Mouse (Mus musculus) myocyte (in vitro differentiated cells): ENCODE measurements at regions not wholly inside any gene's neighbourhood (a gene's known extent, or its start where the extent isn't known, plus 50 kb on each side); places are given as distances from the start of the nearest gene placed in this dataset.

Experiments
- CEBPB ChIP-seq: IDR thresholded peaks from 2 replicates; pipeline ENCODE4 v1.6.1; 2011; ENCODE audit warnings: mild to moderate bottlenecking, moderate library complexity; ENCODE audit not compliant: poor library complexity, insufficient read depth, severe bottlenecking
- E2F4 ChIP-seq: IDR thresholded peaks from one replicate; pipeline ENCODE4 v1.6.1; 2011; ENCODE audit warnings: mild to moderate bottlenecking, control low read depth, moderate library complexity; ENCODE audit not compliant: insufficient read depth
- MAX ChIP-seq: IDR thresholded peaks from one replicate; pipeline ENCODE4 v1.6.1; 2011; ENCODE audit warnings: low read depth, mild to moderate bottlenecking, control low read depth
- MYOG ChIP-seq, 3 experiments: IDR thresholded peaks; one replicate each; pipeline ENCODE4 v1.6.1; 2011; ENCODE audit warnings: control low read depth in 2 of 3, low read depth in 2 of 3, mild to moderate bottlenecking in 2 of 3; ENCODE audit not compliant: insufficient read length in 2 of 3, control insufficient read depth in 1 of 3, insufficient read depth in 1 of 3
- POLR2A ChIP-seq: IDR thresholded peaks from one replicate; pipeline ENCODE4 v1.6.1; 2011; ENCODE audit warnings: low read depth, mild to moderate bottlenecking, control low read depth, moderate library complexity; ENCODE audit not compliant: insufficient read length
- POLR2AphosphoS2 ChIP-seq: IDR thresholded peaks from one replicate; pipeline ENCODE4 v1.6.1; 2011; ENCODE audit warnings: low read depth, control low read depth; ENCODE audit not compliant: insufficient read length
- REST ChIP-seq: IDR thresholded peaks from one replicate; pipeline ENCODE4 v1.6.1; 2011; ENCODE audit warnings: mild to moderate bottlenecking, control low read depth, moderate library complexity; ENCODE audit not compliant: insufficient read depth, insufficient read length
- TCF12 ChIP-seq: IDR thresholded peaks from one replicate; pipeline ENCODE4 v1.6.1; 2011; ENCODE audit warnings: mild to moderate bottlenecking, control low read depth; ENCODE audit not compliant: poor library complexity, insufficient read depth, severe bottlenecking
- TCF3 ChIP-seq: IDR thresholded peaks from one replicate; pipeline ENCODE4 v1.6.1; 2011; ENCODE audit warnings: low read depth, control low read depth; ENCODE audit not compliant: insufficient read length
- USF1 ChIP-seq: IDR thresholded peaks from one replicate; pipeline ENCODE4 v1.6.1; 2011; ENCODE audit warnings: low read depth, mild to moderate bottlenecking, control low read depth, moderate library complexity

GRCm38 (mm10) chr4:82166826-82167225 lies 538.7 kb downstream of the Nfib start:
- TF ChIP-seq E2F4 (no peak), MAX (no peak), TCF3 (no peak), TCF12 (peak; percentile 16), POLR2A (no peak), CEBPB (no peak), USF1 (no peak), POLR2AphosphoS2 (no peak), REST (no peak), MYOG (IDR thresholded peaks at IDR 0.05; ENCODE audit: control insufficient read depth in 1 of 3, insufficient read depth in 1 of 3, insufficient read length in 2 of 3, low read depth in 2 of 3) (peak in 2 of 3 experiments; percentile 39 to 42)
